Mouse (Mus musculus) lung, postnatal 0 days (tissue): ENCODE measurements around the gene Akap6. TPM values are rescaled to one million over a fixed set of nuclear protein-coding genes. Genes with fewer than 3 reads are reported as not detected.
"Not testable (repeated sequence)": the region's sequence is repeated elsewhere in the genome, so short reads cannot be mapped to it uniquely, and the experiment has no call there.

Experiments
- ATAC-seq: fragments of 200-750 bp; cut with Nextera tagmentation; 2 replicates; pipeline ENCODE4 v1.8.0; 2017; ENCODE audit warnings: moderate library complexity
- DNase-seq: peaks from one replicate; pipeline ENCODE4 v3.0.0-alpha.2; 2016; ENCODE audit warnings: low spot score
- H3K27ac ChIP-seq: fragments of 300-500 bp; sonication (generic); 2 replicates; pipeline ENCODE4 v1.5.1; 2014; ENCODE audit warnings: antibody characterized with exemption, mild to moderate bottlenecking, low read length, mixed read lengths
- H3K27me3 ChIP-seq: fragments of 300-500 bp; sonication (generic); replicated peaks from 2 replicates; pipeline ENCODE4 v1.6.1; 2014; ENCODE audit warnings: low read length, mixed read lengths; ENCODE audit not compliant: insufficient read depth
- H3K36me3 ChIP-seq: fragments of 300-500 bp; sonication (generic); 2 replicates; pipeline ENCODE4 v1.6.1; 2014; ENCODE audit warnings: low read length, mixed read lengths; ENCODE audit not compliant: insufficient read depth
- H3K4me1 ChIP-seq: fragments of 300-500 bp; sonication (generic); 2 replicates; pipeline ENCODE4 v1.6.1; 2014; ENCODE audit warnings: antibody characterized with exemption, low read depth, low read length, mixed read lengths; ENCODE audit not compliant: insufficient read depth
- H3K4me2 ChIP-seq: fragments of 300-500 bp; sonication (generic); replicated peaks from 2 replicates; pipeline ENCODE4 v1.6.1; 2014; ENCODE audit warnings: low read depth, mild to moderate bottlenecking, low read length, moderate library complexity, mixed read lengths
- H3K4me3 ChIP-seq: fragments of 300-500 bp; sonication (generic); 2 replicates; pipeline ENCODE4 v1.5.1; 2014; ENCODE audit warnings: low read depth, low read length
- H3K9ac ChIP-seq: fragments of 300-500 bp; sonication (generic); replicated peaks from 2 replicates; pipeline ENCODE4 v1.6.1; 2014; ENCODE audit warnings: low read depth, mild to moderate bottlenecking
- H3K9me3 ChIP-seq: fragments of 300-500 bp; sonication (generic); 2 replicates; pipeline ENCODE4 v1.6.1; 2016; ENCODE audit warnings: low read length, mixed read lengths
- CTCF ChIP-seq: IDR thresholded peaks from 2 replicates; pipeline ENCODE4 v1.5.1; 2016; ENCODE audit warnings: antibody characterized with exemption, mild to moderate bottlenecking
- EP300 ChIP-seq: IDR thresholded peaks from 2 replicates; pipeline ENCODE4 v1.6.1; 2016; ENCODE audit warnings: antibody characterized with exemption, mild to moderate bottlenecking, control low read depth
- WGBS: fragments of 180-500 bp; shearing (Covaris S2); extraction: QIAGEN DNeasy Blood & Tissue Kit; methylation state at CpG from one replicate; pipeline ENCODE4 v1.1.7; 2014; 5-methylcytosine and 5-hydroxymethylcytosine counted together
- polyA plus RNA-seq: library from polyadenylated mRNA; unstranded; fragments of >200 nt; fragmentation: Nextera tagmentation; extraction: Ambion mirVana; gene quantifications from 2 replicates; pipeline ENCODE4 v1.2.1, GENCODE M21; 2015

Gene Akap6
- polyA plus RNA-seq, 1 experiment from 2014 or later: 0.12 TPM

GRCm38 (mm10) chr12:52726434-52727231 is 27.4 kb downstream of the Akap6 start:
- Histone ChIP-seq H3K9ac (no peak overlapping the region), H3K27ac (no peak overlapping the region), H3K4me1 (no peaks in the 10 kb centered on the region), H3K9me3 (no peaks in the 10 kb centered on the region), H3K27me3 (no peaks in the 10 kb centered on the region), H3K4me3 (no peak overlapping the region), H3K4me2 (no peak overlapping the region), H3K36me3 (no peaks in the 10 kb centered on the region)
- ATAC-seq: no peak
- 48% methylated on average over 10 of the region's 10 CpGs for WGBS
- no peak for TF ChIP-seq CTCF
- no peak for TF ChIP-seq EP300
- DNase-seq: no peak

- Histone ChIP-seq H3K4me3 (no peak overlapping the region), H3K4me1 (no peaks in the 10 kb centered on the region), H3K36me3 (no peaks in the 10 kb centered on the region), H3K27ac (no peak overlapping the region), H3K9me3 (no peaks in the 10 kb centered on the region), H3K27me3 (no peaks in the 10 kb centered on the region), H3K9ac (no peak overlapping the region), H3K4me2 (no peak overlapping the region)
- TF ChIP-seq EP300 (no peak), CTCF (no peak)
- DNase-seq: no peak
- WGBS: 81% methylated on average over 6 of the region's 6 CpGs
- no peak for ATAC-seq
Measured at GRCm38 (mm10) chr12:52729396-52729795, 30.2 kb downstream of the Akap6 start.

- not testable (repeated sequence) for H3K4me2 ChIP-seq, H3K4me1 ChIP-seq, DNase-seq, ATAC-seq, H3K27me3 ChIP-seq, H3K9ac ChIP-seq, H3K9me3 ChIP-seq, H3K27ac ChIP-seq, H3K4me3 ChIP-seq, H3K36me3 ChIP-seq
- 91% methylated on average over 6 of the region's 11 CpGs for WGBS
Measured at GRCm38 (mm10) chr12:52735161-52735560, 36.0 kb downstream of the Akap6 start.

- Histone ChIP-seq H3K9me3 (no peaks in the 10 kb centered on the region), H3K27ac (no peak overlapping the region), H3K9ac (no peak overlapping the region), H3K27me3 (no peaks in the 10 kb centered on the region), H3K36me3 (no peaks in the 10 kb centered on the region), H3K4me1 (no peaks in the 10 kb centered on the region), H3K4me3 (no peak overlapping the region), H3K4me2 (no peak overlapping the region)
- no peak for DNase-seq
- WGBS: 89% methylated on average over 1 of the region's 1 CpGs
- ATAC-seq: no peak
- TF ChIP-seq EP300 (no peak), CTCF (no peak)
Measured at GRCm38 (mm10) chr12:52737151-52737550, 38.0 kb downstream of the Akap6 start.

- DNase-seq (no peak), ATAC-seq (no peak)
- no peak overlapping the region for H3K9ac ChIP-seq
- no peaks in the 10 kb centered on the region for H3K27me3 ChIP-seq
- no peaks in the 10 kb centered on the region for H3K9me3 ChIP-seq
- H3K27ac ChIP-seq: no peak overlapping the region
- TF ChIP-seq CTCF (no peak), EP300 (no peak)
- WGBS: 56% methylated on average over 3 of the region's 3 CpGs
- H3K4me2 ChIP-seq: no peak overlapping the region
- no peak overlapping the region for H3K4me3 ChIP-seq
- no peaks in the 10 kb centered on the region for H3K36me3 ChIP-seq
- no peaks in the 10 kb centered on the region for H3K4me1 ChIP-seq
Measured at GRCm38 (mm10) chr12:52739326-52739725, 40.1 kb downstream of the Akap6 start.

- TF ChIP-seq CTCF: no peak
- no peak for TF ChIP-seq EP300
- H3K4me3 ChIP-seq: no peak overlapping the region
- WGBS: 76% methylated on average over 5 of the region's 5 CpGs
Measured at GRCm38 (mm10) chr12:52741801-52742200, 42.6 kb downstream of the Akap6 start.

GRCm38 (mm10) chr12:52750006-52750405 is 50.8 kb downstream of the Akap6 start:
- Histone ChIP-seq H3K9me3 (no peaks in the 10 kb centered on the region), H3K4me3 (no peak overlapping the region), H3K4me1 (no peaks in the 10 kb centered on the region), H3K27me3 (no peaks in the 10 kb centered on the region), H3K27ac (no peak overlapping the region), H3K36me3 (no peaks in the 10 kb centered on the region), H3K9ac (no peak overlapping the region), H3K4me2 (no peak overlapping the region)
- ATAC-seq: no peak
- no peak for DNase-seq
- 52% methylated on average over 12 of the region's 12 CpGs for WGBS
- TF ChIP-seq CTCF (no peak), EP300 (no peak)

More at GRCm38 (mm10) chr12:52741801-52742200, 42.6 kb downstream of the Akap6 start:
- Histone ChIP-seq H3K4me2 (no peak overlapping the region), H3K9ac (no peak overlapping the region), H3K27ac (no peak overlapping the region), H3K36me3 (no peaks in the 10 kb centered on the region), H3K9me3 (no peaks in the 10 kb centered on the region), H3K27me3 (no peaks in the 10 kb centered on the region), H3K4me1 (no peaks in the 10 kb centered on the region)
- ATAC-seq: no peak
- no peak for DNase-seq
